Mouse (Mus musculus) spleen, adult 18-20 months (tissue): Measurements from ENCODE around the gene Timm8a2.

Source experiments
- DNase-seq, 2 experiments: peaks; one replicate each; pipeline ENCODE4 v3.0.0; 2022; ENCODE audit warnings: mixed read lengths in 2 of 2

Gene Timm8a2

GRCm38 (mm10) chr14:122034451-122034850 lies at the start of gene Timm8a2:
Gene Timm8a2 (plus strand): TSS chr14:122034674.
- DNase-seq = no peak

- DNase-seq = no peak
Observed at GRCm38 (mm10) chr14:121985477-121985876, 49.0 kb upstream of the Timm8a2 start.

- no peak for DNase-seq
Observed at GRCm38 (mm10) chr14:121986028-121986427, 48.4 kb upstream of the Timm8a2 start.

GRCm38 (mm10) chr14:121987287-121987686 lies 47.2 kb upstream of the Timm8a2 start:
- no peak for DNase-seq

- no peak for DNase-seq
Observed at GRCm38 (mm10) chr14:121987691-121988090, 46.8 kb upstream of the Timm8a2 start.

GRCm38 (mm10) chr14:121989331-121989730 lies 45.1 kb upstream of the Timm8a2 start:
- no peak for DNase-seq

- no peak for DNase-seq
Observed at GRCm38 (mm10) chr14:121989869-121990268, 44.6 kb upstream of the Timm8a2 start.

- DNase-seq = no peak
Observed at GRCm38 (mm10) chr14:121990897-121991296, 43.6 kb upstream of the Timm8a2 start.

- DNase-seq = no peak
Observed at GRCm38 (mm10) chr14:121991921-121992320, 42.6 kb upstream of the Timm8a2 start.

- DNase-seq = no peak
Observed at GRCm38 (mm10) chr14:121992395-121993280, 41.8 kb upstream of the Timm8a2 start.

- DNase-seq = no peak
Observed at GRCm38 (mm10) chr14:121993616-121994015, 40.9 kb upstream of the Timm8a2 start.

- DNase-seq = no peak
Observed at GRCm38 (mm10) chr14:121994171-121994700, 40.2 kb upstream of the Timm8a2 start.

- DNase-seq = no peak
Observed at GRCm38 (mm10) chr14:121994846-121995556, 39.5 kb upstream of the Timm8a2 start.

- no peak for DNase-seq
Observed at GRCm38 (mm10) chr14:121995557-121995870, 39.0 kb upstream of the Timm8a2 start.

- peak; percentile 46 to 65 for DNase-seq
Observed at GRCm38 (mm10) chr14:121996786-121997185, 37.7 kb upstream of the Timm8a2 start.

GRCm38 (mm10) chr14:121999455-121999854 lies 35.0 kb upstream of the Timm8a2 start:
- no peak for DNase-seq

- DNase-seq = no peak
Observed at GRCm38 (mm10) chr14:122000346-122001105, 33.9 kb upstream of the Timm8a2 start.

- no peak for DNase-seq
Observed at GRCm38 (mm10) chr14:122002224-122002623, 32.2 kb upstream of the Timm8a2 start.

GRCm38 (mm10) chr14:122003812-122004211 lies 30.7 kb upstream of the Timm8a2 start:
- DNase-seq = no peak

GRCm38 (mm10) chr14:122008261-122008660 lies 26.2 kb upstream of the Timm8a2 start:
- no peak for DNase-seq

GRCm38 (mm10) chr14:122009502-122009901 lies 25.0 kb upstream of the Timm8a2 start:
- DNase-seq = peak; percentile 60 to 71

GRCm38 (mm10) chr14:122010301-122010700 lies 24.2 kb upstream of the Timm8a2 start:
- no peak for DNase-seq

GRCm38 (mm10) chr14:122011768-122012167 lies 22.7 kb upstream of the Timm8a2 start:
- DNase-seq = no peak
